Mouse (Mus musculus) testis, postnatal 14 days (tissue): Measurements from ENCODE around the gene Osbp.

Experiments
- DNase-seq: peaks from one replicate; pipeline ENCODE4 v3.0.0; 2021; ENCODE audit warnings: low spot score

Gene Osbp

GRCm38 (mm10) chr19:12010916-12011559, 45.3 kb downstream of the Osbp start:
- DNase-seq: peak; percentile 66

- peak; percentile 78 for DNase-seq
Observed at GRCm38 (mm10) chr19:12011560-12012556, 46.1 kb downstream of the Osbp start.

- no peak for DNase-seq
Observed at GRCm38 (mm10) chr19:12012615-12013014, 46.9 kb downstream of the Osbp start.

- DNase-seq: peak; percentile 44
Observed at GRCm38 (mm10) chr19:12013228-12013627, 47.5 kb downstream of the Osbp start.

GRCm38 (mm10) chr19:12015708-12016107, 50.0 kb downstream of the Osbp start:
- DNase-seq: no peak

GRCm38 (mm10) chr19:12016192-12016591, 50.5 kb downstream of the Osbp start:
- no peak for DNase-seq

GRCm38 (mm10) chr19:12024149-12024548, 58.4 kb downstream of the Osbp start:
- DNase-seq: no peak

GRCm38 (mm10) chr19:12025333-12025732, 59.6 kb downstream of the Osbp start:
- DNase-seq: no peak

- DNase-seq: no peak
Observed at GRCm38 (mm10) chr19:12026606-12027005, 60.9 kb downstream of the Osbp start.

- no peak for DNase-seq
Observed at GRCm38 (mm10) chr19:12037727-12038126, 72.0 kb downstream of the Osbp start.

- no peak for DNase-seq
Observed at GRCm38 (mm10) chr19:12041217-12041616, 75.5 kb downstream of the Osbp start, which contains the start of gene Olfr1423. Olfr1423 (minus strand) TSS chr19:12041317.

- no peak for DNase-seq
Observed at GRCm38 (mm10) chr19:12043163-12043562, 77.4 kb downstream of the Osbp start.
